Mouse (Mus musculus) heart, postnatal 14 days (tissue): ENCODE measurements around the gene Spint1. TPM values are rescaled to one million over a fixed set of nuclear protein-coding genes. Genes with fewer than 3 reads are reported as not detected.

Experiments used
- DNase-seq, 2 experiments: peaks; one replicate each; pipeline ENCODE4 v3.0.0; 2021 to 2022
- intact Hi-C: fragments of 180-260 bp; cut with DNase I; formaldehyde crosslinking; loops from one replicate; pipeline ENCODE4 v1.15.1; 2025
- long read RNA-seq, 2 experiments: library from polyadenylated mRNA; stranded (forward); transcript quantifications; one replicate each; pipeline ENCODE4 v2.0.0; 2021
- total RNA-seq, 2 experiments: library from RNA; stranded (reverse); gene quantifications; 2 replicates each; pipeline ENCODE4 v1.2.3; 2021

Spint1 gene
- under 1 TPM; 0.17 to 0.26 TPM for total RNA-seq
- long read RNA-seq, experiment 1, partial matches to known transcripts = 0 of 1 reads
- long read RNA-seq, experiment 1, other reads (novel, unspliced or antisense) = 1 of 1 reads
- long read RNA-seq, experiment 2, partial matches to known transcripts = 0 of 1 reads
- long read RNA-seq, experiment 2, other reads (novel, unspliced or antisense) = 0 of 1 reads

GRCm38 (mm10) chr2:119237210-119237870 lies at the start of gene Spint1:
Gene Spint1, plus strand, starts transcription at chr2:119237362.
- intact Hi-C loops = no loop called here
- peak in 1 of 2 experiments; percentile 18 for DNase-seq

GRCm38 (mm10) chr2:119189029-119189710 lies 48.0 kb upstream of the Spint1 start:
- intact Hi-C loops = loop anchor here (2.0 to 10.0 kb wide), 5 partner anchors 32 to 284 kb away; partner anchors contain the start of genes Bahd1 and Rmdn3
- DNase-seq = peak; percentile 88 to 93

- intact Hi-C loops = no loop called here
- DNase-seq = no peak
Measured at GRCm38 (mm10) chr2:119190969-119191368, 46.2 kb upstream of the Spint1 start.

GRCm38 (mm10) chr2:119194140-119194539 lies 43.0 kb upstream of the Spint1 start:
- peak in 1 of 2 experiments; percentile 21 for DNase-seq
- intact Hi-C loops = no loop called here

GRCm38 (mm10) chr2:119196316-119197108 lies 40.6 kb upstream of the Spint1 start:
- intact Hi-C loops = no loop called here
- no peak for DNase-seq

- no peak for DNase-seq
- intact Hi-C loops = no loop called here
Measured at GRCm38 (mm10) chr2:119197493-119197892, 39.7 kb upstream of the Spint1 start.

GRCm38 (mm10) chr2:119198049-119198448 lies 39.1 kb upstream of the Spint1 start:
- intact Hi-C loops = no loop called here
- no peak for DNase-seq

GRCm38 (mm10) chr2:119198934-119199333 lies 38.2 kb upstream of the Spint1 start:
- DNase-seq = no peak
- intact Hi-C loops = no loop called here

GRCm38 (mm10) chr2:119202914-119203453 lies 34.2 kb upstream of the Spint1 start:
- intact Hi-C loops = no loop called here
- DNase-seq = peak; percentile 57 to 69

- intact Hi-C loops = no loop called here
- peak in 1 of 2 experiments; percentile 30 for DNase-seq
Measured at GRCm38 (mm10) chr2:119203871-119204460, 33.2 kb upstream of the Spint1 start.

- intact Hi-C loops = no loop called here
- no peak for DNase-seq
Measured at GRCm38 (mm10) chr2:119207961-119208343, 29.2 kb upstream of the Spint1 start.

- DNase-seq = peak; percentile 94
- intact Hi-C loops = no loop called here
Measured at GRCm38 (mm10) chr2:119208344-119209175, 28.6 kb upstream of the Spint1 start, which contains the start of the genes Zfyve19 and Dnajc17. Gene Zfyve19, plus strand, starts transcription at chr2:119208617. Gene Dnajc17, minus strand, starts transcription at chr2:119208795.

- DNase-seq = no peak
- intact Hi-C loops = no loop called here
Measured at GRCm38 (mm10) chr2:119209176-119209507, 28.0 kb upstream of the Spint1 start.

- intact Hi-C loops = no loop called here
- DNase-seq = no peak
Measured at GRCm38 (mm10) chr2:119229775-119230704, 7.1 kb upstream of the Spint1 start, which contains the start of gene Ppp1r14d. Gene Ppp1r14d, minus strand, starts transcription at chr2:119229906.

- intact Hi-C loops = no loop called here
Measured at GRCm38 (mm10) chr2:119236682-119237209, 416 bp upstream of the Spint1 start.

GRCm38 (mm10) chr2:119237871-119238220 lies 684 bp downstream of the Spint1 start:
- intact Hi-C loops = no loop called here
- DNase-seq = no peak

More at GRCm38 (mm10) chr2:119236682-119237209, 416 bp upstream of the Spint1 start:
- DNase-seq = no peak

GRCm38 (mm10) chr2:119238671-119239070 lies 1.5 kb downstream of the Spint1 start:
- no peak for DNase-seq
- intact Hi-C loops = no loop called here
